Mouse (Mus musculus) testis, adult 2 months (tissue): ENCODE data around the gene Gna15. TPM values are rescaled to one million over a fixed set of nuclear protein-coding genes. Genes with fewer than 3 reads are reported as not detected.

Source experiments
- H3K27ac ChIP-seq: fragments of 200-500 bp; 2 replicates; pipeline ENCODE4 v1.5.1; 2012; ENCODE audit warnings: low read depth, low read length; ENCODE audit not compliant: control insufficient read depth, insufficient read depth
- H3K27me3 ChIP-seq: fragments of 200-500 bp; 2 replicates; pipeline ENCODE4 v1.6.1; 2012; ENCODE audit warnings: mild to moderate bottlenecking, low read length, moderate library complexity; ENCODE audit not compliant: control insufficient read depth, insufficient read depth
- H3K36me3 ChIP-seq: fragments of 200-500 bp; 2 replicates; pipeline ENCODE4 v1.6.1; 2012; ENCODE audit warnings: mild to moderate bottlenecking, low read length; ENCODE audit not compliant: control insufficient read depth, insufficient read depth
- H3K4me1 ChIP-seq: fragments of 200-500 bp; 2 replicates; pipeline ENCODE4 v1.6.1; 2012; ENCODE audit warnings: low read length; ENCODE audit not compliant: control insufficient read depth, insufficient read depth
- H3K4me3 ChIP-seq: fragments of 200-500 bp; 2 replicates; pipeline ENCODE4 v1.5.1; 2012; ENCODE audit warnings: low read depth, mild to moderate bottlenecking, low read length, moderate library complexity, mixed read lengths; ENCODE audit not compliant: control insufficient read depth
- CTCF ChIP-seq: fragments of 200-500 bp; IDR thresholded peaks from 2 replicates; pipeline ENCODE4 v1.5.1; 2012; ENCODE audit warnings: low read depth, mild to moderate bottlenecking, inconsistent platforms, low read length, moderate library complexity; ENCODE audit not compliant: control insufficient read depth, insufficient read depth, insufficient replicate concordance
- POLR2A ChIP-seq: fragments of 200-500 bp; IDR thresholded peaks from 2 replicates; pipeline ENCODE4 v1.6.1; 2012; ENCODE audit warnings: low read depth, mild to moderate bottlenecking, inconsistent platforms, low read length, moderate library complexity; ENCODE audit not compliant: control insufficient read depth
- polyA plus RNA-seq: library from polyadenylated mRNA; depleted of rRNA; stranded (reverse); fragments of >200 nt; gene quantifications from 2 replicates; pipeline ENCODE4 v1.2.3, GENCODE M21; 2012

Gene Gna15
- polyA plus RNA-seq, 1 experiment, result 1.0 TPM

GRCm38 (mm10) chr10:81473003-81473451 is 51.0 kb downstream of the Gna15 start:
- Histone ChIP-seq H3K4me3 (peak overlapping the region; percentile 75), H3K27me3 (no peaks in the 10 kb centered on the region)
- TF ChIP-seq CTCF (no peak), POLR2A (no peak)

GRCm38 (mm10) chr10:81472403-81473002 is 51.5 kb downstream of the Gna15 start:
- Histone ChIP-seq H3K4me1 (peaks cover 22% of the 10 kb centered on the region), H3K27ac (no peak overlapping the region), H3K27me3 (no peaks in the 10 kb centered on the region), H3K4me3 (peak overlapping the region; percentile 67), H3K36me3 (no peaks in the 10 kb centered on the region)
- TF ChIP-seq POLR2A (no peak), CTCF (no peak)

More at GRCm38 (mm10) chr10:81473003-81473451, 51.0 kb downstream of the Gna15 start:
- Histone ChIP-seq H3K27ac (no peak overlapping the region), H3K36me3 (no peaks in the 10 kb centered on the region), H3K4me1 (peaks cover 22% of the 10 kb centered on the region)

GRCm38 (mm10) chr10:81470454-81470853 is 53.6 kb downstream of the Gna15 start:
- Histone ChIP-seq H3K4me3 (peak overlapping the region; percentile 81), H3K27me3 (no peaks in the 10 kb centered on the region), H3K36me3 (no peaks in the 10 kb centered on the region), H3K27ac (no peak overlapping the region), H3K4me1 (peaks cover 22% of the 10 kb centered on the region)
- peak; percentile 43; the same call in 1 of the 2 replicates for TF ChIP-seq POLR2A
- TF ChIP-seq CTCF, result no peak

- H3K4me3 ChIP-seq, result no peak overlapping the region
- H3K27ac ChIP-seq, result no peak overlapping the region
- no peaks in the 10 kb centered on the region for H3K27me3 ChIP-seq
- peaks cover 23% of the 10 kb centered on the region for H3K4me1 ChIP-seq
- no peaks in the 10 kb centered on the region for H3K36me3 ChIP-seq
- no peak for TF ChIP-seq CTCF
- no peak for TF ChIP-seq POLR2A
These were observed 54.8 kb downstream of the Gna15 start for GRCm38 (mm10) chr10:81469253-81469652.

- H3K27ac ChIP-seq, result no peak overlapping the region
- no peak overlapping the region for H3K4me3 ChIP-seq
- peaks cover 18% of the 10 kb centered on the region for H3K4me1 ChIP-seq
- H3K36me3 ChIP-seq, result no peaks in the 10 kb centered on the region
- TF ChIP-seq CTCF, result no peak
- H3K27me3 ChIP-seq, result no peaks in the 10 kb centered on the region
These were observed 56.3 kb downstream of the Gna15 start for GRCm38 (mm10) chr10:81467670-81468235.

- Histone ChIP-seq H3K27me3 (no peaks in the 10 kb centered on the region), H3K27ac (no peak overlapping the region), H3K4me3 (no peak overlapping the region), H3K36me3 (no peaks in the 10 kb centered on the region), H3K4me1 (peaks cover 26% of the 10 kb centered on the region)
- TF ChIP-seq POLR2A, result no peak
These were observed 57.1 kb downstream of the Gna15 start for GRCm38 (mm10) chr10:81466881-81467280.

- H3K27ac ChIP-seq, result no peak overlapping the region
- peaks cover 29% of the 10 kb centered on the region for H3K4me1 ChIP-seq
- no peak for TF ChIP-seq POLR2A
- H3K27me3 ChIP-seq, result no peaks in the 10 kb centered on the region
- H3K4me3 ChIP-seq, result no peak overlapping the region
- H3K36me3 ChIP-seq, result no peaks in the 10 kb centered on the region
These were observed 58.0 kb downstream of the Gna15 start for GRCm38 (mm10) chr10:81466066-81466465.

GRCm38 (mm10) chr10:81465265-81465645 is 58.8 kb downstream of the Gna15 start:
- Histone ChIP-seq H3K36me3 (no peaks in the 10 kb centered on the region), H3K4me3 (no peak overlapping the region), H3K27ac (no peak overlapping the region), H3K27me3 (no peaks in the 10 kb centered on the region), H3K4me1 (peaks cover 30% of the 10 kb centered on the region)
- TF ChIP-seq CTCF (no peak), POLR2A (no peak)
